In the genomic region with DNA sequence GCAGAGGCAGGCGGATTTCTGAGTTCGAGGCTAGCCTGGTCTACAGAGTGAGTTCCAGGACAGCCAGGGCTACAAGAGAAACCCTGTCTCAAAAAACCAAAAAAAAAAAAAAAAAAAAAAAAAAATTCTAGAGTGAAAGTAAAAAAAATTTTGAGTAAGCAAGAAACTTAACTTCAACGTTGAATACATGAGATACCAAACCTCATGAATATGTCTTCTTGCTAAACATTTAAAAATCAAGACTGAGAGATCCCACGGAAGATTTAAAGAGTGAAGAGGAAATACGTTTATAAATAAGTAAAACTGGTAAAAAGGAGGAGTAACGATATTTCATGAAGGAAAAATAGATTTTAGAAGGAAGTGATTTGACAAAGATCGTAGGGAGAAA, we compare ENCODE assay signal across 8 mouse cellular contexts. TPM values are rescaled to one million over a fixed set of nuclear protein-coding genes. Genes with fewer than 3 reads are reported as not detected.
A peak's percentile ranks its signal among the peaks of the same experiment; 100 is the strongest.
DNase-seq lines count a peak whose midpoint lies in the region; ATAC-seq and TF ChIP-seq lines count a peak whose summit lies in the region.

No protein-coding gene starts in this region.

- no peak overlapping the region for H3K9ac ChIP-seq in forebrain, embryonic 14.5 days (ENCODE audit: low read length)
- H3K9ac ChIP-seq in liver, embryonic 13.5 days = no peak overlapping the region

- TF ChIP-seq CTCF in C2C12 (IDR thresholded peaks at IDR 0.05; ENCODE audit: control insufficient read depth, insufficient read depth, insufficient read length) = no peak

- H3K4me2 ChIP-seq in forebrain, embryonic 14.5 days (ENCODE audit: low read length) = peak overlapping the region; percentile 70
- peak overlapping the region; percentile 85 for H3K4me2 ChIP-seq in liver, embryonic 13.5 days

- H3K4me1 ChIP-seq in heart, embryonic 10.5 days = peaks cover 7% of the 10 kb centered on the region; the same call in 1 of the 2 replicates
- H3K4me1 ChIP-seq in forebrain, embryonic 14.5 days (ENCODE audit: control insufficient read depth, insufficient read depth, low read length) = peaks cover 8% of the 10 kb centered on the region
- peaks cover 26% of the 10 kb centered on the region for H3K4me1 ChIP-seq in liver, embryonic 13.5 days (replicated peaks)

- H3K4me3 ChIP-seq in heart, embryonic 10.5 days = peak overlapping the region; percentile 77
- peak overlapping the region; percentile 83 for H3K4me3 ChIP-seq in C2C12 (ENCODE audit: insufficient read depth, poor library complexity, severe bottlenecking)
- peak overlapping the region; percentile 75 for H3K4me3 ChIP-seq in forebrain, embryonic 14.5 days (ENCODE audit: low read depth, low read length)
- peak overlapping the region; percentile 90 for H3K4me3 ChIP-seq in liver, embryonic 13.5 days (replicated peaks)

- no peaks in the 10 kb centered on the region for H3K9me3 ChIP-seq in heart, embryonic 10.5 days
- no peaks in the 10 kb centered on the region for H3K9me3 ChIP-seq in forebrain, embryonic 14.5 days (replicated peaks; ENCODE audit: control insufficient read depth, low read length)
- H3K9me3 ChIP-seq in liver, embryonic 13.5 days (replicated peaks) = no peaks in the 10 kb centered on the region

- ATAC-seq in forebrain, embryonic 14.5 days = no peak
- ATAC-seq in liver, embryonic 13.5 days (ENCODE audit: low read depth) = no peak

- H3K27ac ChIP-seq in heart, embryonic 10.5 days = 0 out of 2 replicates have a peak overlapping the region, but pooled peaks have one; percentile 93
- H3K27ac ChIP-seq in forebrain, embryonic 14.5 days (ENCODE audit: low read depth, low read length) = no peak overlapping the region
- H3K27ac ChIP-seq in liver, embryonic 13.5 days = no peak overlapping the region

- peaks cover 28% of the 10 kb centered on the region for H3K79me3 ChIP-seq in C2C12 (ENCODE audit: low read depth)

- no peak for DNase-seq in heart, embryonic 10.5 days (ENCODE audit: low spot score)
- DNase-seq in heart, adult 18-20 months = no peak
- no peak for DNase-seq in forebrain, embryonic 14.5 days (ENCODE audit: low spot score)
- no peak for DNase-seq in liver, embryonic 13.5 days
- no peak for DNase-seq in yolk sac, embryonic 10.5 days (ENCODE audit: low spot score)
- no peak for DNase-seq in ovary, postnatal 36 days (ENCODE audit: low spot score)
- no peak for DNase-seq in thymus, postnatal 0 days (ENCODE audit: low spot score)

- H3K36me3 ChIP-seq in heart, embryonic 10.5 days = no peaks in the 10 kb centered on the region
- H3K36me3 ChIP-seq in C2C12 (ENCODE audit: control insufficient read depth, insufficient read depth) = no peaks in the 10 kb centered on the region
- no peaks in the 10 kb centered on the region for H3K36me3 ChIP-seq in forebrain, embryonic 14.5 days (ENCODE audit: control insufficient read depth, insufficient read depth, low read length)
- no peaks in the 10 kb centered on the region for H3K36me3 ChIP-seq in liver, embryonic 13.5 days

- no peak overlapping the region for H3ac ChIP-seq in C2C12 (ENCODE audit: control insufficient read depth, insufficient read length, low read depth)

- H3K27me3 ChIP-seq in heart, embryonic 10.5 days (ENCODE audit: insufficient read depth, poor library complexity, severe bottlenecking) = no peaks in the 10 kb centered on the region
- H3K27me3 ChIP-seq in C2C12 (ENCODE audit: control insufficient read depth, insufficient read depth, insufficient read length) = no peaks in the 10 kb centered on the region
- H3K27me3 ChIP-seq in forebrain, embryonic 14.5 days (replicated peaks; ENCODE audit: control insufficient read depth, insufficient read depth, low read length) = no peaks in the 10 kb centered on the region
- no peaks in the 10 kb centered on the region for H3K27me3 ChIP-seq in liver, embryonic 13.5 days

- 50% methylated on average over 7 of the region's 7 CpGs for WGBS in heart, embryonic 10.5 days
- WGBS in forebrain, embryonic 14.5 days = 50% methylated on average over 7 of the region's 7 CpGs
- 32% methylated on average over 7 of the region's 7 CpGs for WGBS in liver, embryonic 13.5 days (ENCODE audit: insufficient replicate concordance)

- peaks cover 42% of the 10 kb centered on the region for H3K79me2 ChIP-seq in C2C12 (ENCODE audit: control insufficient read depth, insufficient read depth)

TF ChIP-seq in C2C12, 6 proteins besides CTCF, POLR2A, EP300 and RAD21:
- TF ChIP-seq MYOD1 (IDR thresholded peaks at IDR 0.05; ENCODE audit: control insufficient read depth, insufficient read length, low read depth) = no peak
- no peak for TF ChIP-seq USF1 (IDR thresholded peaks at IDR 0.05; ENCODE audit: low read depth)
- no peak for TF ChIP-seq MYOG (IDR thresholded peaks at IDR 0.05; ENCODE audit: control insufficient read depth, extremely low read depth, insufficient read length)
- TF ChIP-seq FOSL1 (IDR thresholded peaks at IDR 0.05; ENCODE audit: insufficient read depth, low read length, poor library complexity, severe bottlenecking) = no peak
- no peak for TF ChIP-seq CEBPB (IDR thresholded peaks at IDR 0.05; ENCODE audit: low read depth)
- no peak for TF ChIP-seq MAX (IDR thresholded peaks at IDR 0.05)

RNA-seq across cellular contexts. Expression of a gene that starts 0.5 kb away (rescaled TPM):
- polyA plus RNA-seq in heart, embryonic 10.5 days (2016; fragmentation: Nextera tagmentation; extraction: Ambion mirVana) = 8.6 and 9.3 TPM in 2 replicates
- total RNA-seq in heart, adult 18-20 months (2021) = 1 to 10 TPM; 4.9 to 7.6 TPM
- polyA plus RNA-seq in C2C12 (2012; fragmentation: generic; extraction: Trizol) = 2.1 TPM
- 40.3 and 51.8 TPM in 2 replicates for polyA plus RNA-seq in forebrain, embryonic 14.5 days (2014; fragmentation: Nextera tagmentation; extraction: Ambion mirVana)
- 2.6 and 3.7 TPM in 2 replicates for polyA plus RNA-seq in liver, embryonic 13.5 days (2015; fragmentation: Nextera tagmentation; extraction: Ambion mirVana)
- polyA plus RNA-seq in thymus, postnatal 0 days (2015; fragmentation: Nextera tagmentation; extraction: Ambion mirVana) = 16.6 and 20.0 TPM in 2 replicates

RNA-seq across cellular contexts. Expression of a gene that starts 9.7 kb away (rescaled TPM):
- 99.3 and 118 TPM in 2 replicates for polyA plus RNA-seq in heart, embryonic 10.5 days (2016; fragmentation: Nextera tagmentation; extraction: Ambion mirVana)
- 10 to 100 TPM; 13.7 to 20.4 TPM for total RNA-seq in heart, adult 18-20 months (2021)
- 82.9 TPM for polyA plus RNA-seq in C2C12 (2012; fragmentation: generic; extraction: Trizol)
- polyA plus RNA-seq in forebrain, embryonic 14.5 days (2014; fragmentation: Nextera tagmentation; extraction: Ambion mirVana) = 113 and 121 TPM in 2 replicates
- 94.5 and 131 TPM in 2 replicates for polyA plus RNA-seq in liver, embryonic 13.5 days (2015; fragmentation: Nextera tagmentation; extraction: Ambion mirVana)
- polyA plus RNA-seq in thymus, postnatal 0 days (2015; fragmentation: Nextera tagmentation; extraction: Ambion mirVana) = 260 TPM in 2 replicates
